Mouse (Mus musculus): ENCODE measurements around the gene Gm17467. TPM values are rescaled to one million over a fixed set of nuclear protein-coding genes. Genes with fewer than 3 reads are reported as not detected.
"Not testable (repeated sequence)": the region's sequence is repeated elsewhere in the genome, so short reads cannot be mapped to it uniquely, and the experiment has no call there.

Gm17467 gene
- not detected for total RNA-seq (2021)
- polyA plus RNA-seq (2012; rRNA removed) = not detected in 2 replicates
- long read RNA-seq = 0 reads

DNA sequence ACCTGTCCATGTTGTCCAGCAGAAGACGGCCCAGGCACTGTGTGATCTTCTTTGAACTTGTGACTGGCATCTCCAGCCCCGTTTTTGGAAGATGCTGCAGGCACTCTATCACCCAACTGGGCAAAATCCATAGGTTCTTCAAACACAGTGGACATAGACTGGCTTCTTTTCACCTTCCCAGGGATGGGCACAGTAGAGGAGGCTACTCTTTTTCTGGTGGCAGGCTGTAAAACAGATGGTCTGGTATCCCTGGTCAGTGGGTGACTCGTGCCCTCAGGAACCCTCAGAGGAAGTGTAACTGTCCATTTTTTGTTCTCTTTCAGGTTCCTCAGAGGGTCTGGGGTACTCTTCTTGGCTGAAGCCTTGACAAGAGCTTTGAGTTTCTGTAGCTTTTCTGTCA is at the start of gene Gm17467:
Gm17467 (minus strand) TSS at position 101 of the 400 bp plus-strand sequence.
- intact Hi-C loops (cut with DNase I) = not testable (repeated sequence)
- no CpG with 5 or more reads among the region's 3 CpGs for WGBS

More for the DNA sequence above, at the start of gene Gm17467:
- not testable (repeated sequence) for H3K9ac ChIP-seq (ENCODE audit: low read depth, low read length); H3K27ac ChIP-seq; H3K27me3 ChIP-seq (ENCODE audit: control insufficient read depth, insufficient read depth, low read length); H3K36me3 ChIP-seq (ENCODE audit: control insufficient read depth, insufficient read depth, low read length); H3K4me1 ChIP-seq (ENCODE audit: control insufficient read depth, insufficient read depth, low read length); H3K4me3 ChIP-seq; H3K79me2 ChIP-seq (replicated peaks; ENCODE audit: control insufficient read depth, insufficient read depth, low read length); DNase-seq

Other genes starting within 250 kb of the Gm17467 start
- under 1 TPM in 1 of 2 experiments, not detected in 1; 0.43 TPM for gene Cldn34c2, start 123.1 kb downstream of the Gm17467 start, total RNA-seq (2021)
- gene Cldn34c2, start 123.1 kb downstream of the Gm17467 start, polyA plus RNA-seq (2012; rRNA removed) = not detected in 2 replicates
- gene Cldn34c3, start 88.9 kb upstream of the Gm17467 start, total RNA-seq (2021) = not detected
- gene Cldn34c3, start 88.9 kb upstream of the Gm17467 start, polyA plus RNA-seq (2012; rRNA removed) = not detected in 2 replicates